Mouse (Mus musculus) erythroblast, embryonic 14.5 days (primary cell): ENCODE data around the gene Crb2.

ENCODE experiments used
- GATA1 ChIP-seq: IDR thresholded peaks from 2 replicates; pipeline ENCODE4 v1.6.1; 2012; ENCODE audit warnings: low read length, inconsistent platforms, mixed read lengths
- TAL1 ChIP-seq: IDR thresholded peaks from 3 replicates; pipeline ENCODE4 v1.6.1; 2012; ENCODE audit warnings: low read length, inconsistent platforms, mixed read lengths

GRCm38 (mm10) chr2:37812401-37812800 lies 36.4 kb downstream of the Crb2 start:
- TF ChIP-seq GATA1 = no peak
- no peak for TF ChIP-seq TAL1
